Mouse (Mus musculus) forebrain, embryonic 13.5 days (tissue): ENCODE measurements around the gene Fyb. TPM values are rescaled to one million over a fixed set of nuclear protein-coding genes. Genes with fewer than 3 reads are reported as not detected.
A peak's percentile ranks its signal among the peaks of the same experiment; 100 is the strongest.

ENCODE experiments used
- ATAC-seq: fragments of 200-750 bp; cut with Nextera tagmentation; 2 replicates; pipeline ENCODE4 v1.8.0; 2017
- H3K27ac ChIP-seq: fragments of 300-500 bp; sonication (generic); 2 replicates; pipeline ENCODE4 v1.5.1; 2015; ENCODE audit warnings: inconsistent platforms, mild to moderate bottlenecking, moderate library complexity
- H3K27me3 ChIP-seq: fragments of 300-500 bp; sonication (generic); 2 replicates; pipeline ENCODE4 v1.6.1; 2015; ENCODE audit warnings: mild to moderate bottlenecking, inconsistent platforms
- H3K36me3 ChIP-seq: fragments of 300-500 bp; sonication (generic); 2 replicates; pipeline ENCODE4 v1.6.1; 2015; ENCODE audit warnings: mild to moderate bottlenecking, inconsistent platforms; ENCODE audit not compliant: poor library complexity, severe bottlenecking
- H3K4me1 ChIP-seq: fragments of 300-500 bp; sonication (generic); 2 replicates; pipeline ENCODE4 v1.6.1; 2015; ENCODE audit warnings: inconsistent platforms
- H3K4me2 ChIP-seq: fragments of 300-500 bp; sonication (generic); 2 replicates; pipeline ENCODE4 v1.6.1; 2015; ENCODE audit warnings: inconsistent platforms, mild to moderate bottlenecking, moderate library complexity
- H3K4me3 ChIP-seq: fragments of 300-500 bp; sonication (generic); 2 replicates; pipeline ENCODE4 v1.5.1; 2015; ENCODE audit warnings: mild to moderate bottlenecking, inconsistent platforms
- H3K9ac ChIP-seq: fragments of 300-500 bp; sonication (generic); 2 replicates; pipeline ENCODE4 v1.6.1; 2015; ENCODE audit warnings: mild to moderate bottlenecking, inconsistent platforms
- H3K9me3 ChIP-seq: fragments of 300-500 bp; sonication (generic); replicated peaks from 2 replicates; pipeline ENCODE4 v1.6.1; 2016; ENCODE audit warnings: inconsistent platforms
- WGBS: fragments of 180-500 bp; shearing (Covaris S2); methylation state at CpG from one replicate; pipeline ENCODE4 v1.1.7; 2015; 5-methylcytosine and 5-hydroxymethylcytosine counted together
- polyA plus RNA-seq: library from polyadenylated mRNA; unstranded; fragments of >200 nt; fragmentation: Nextera tagmentation; extraction: Ambion mirVana; gene quantifications from 2 replicates; pipeline ENCODE4 v1.2.1, GENCODE M21; 2015

The Fyb gene
- polyA plus RNA-seq, 1 experiment from 2014 or later = 1.6 TPM

GRCm38 (mm10) chr15:6645498-6645897, 122.8 kb downstream of the Fyb start:
- H3K4me3 ChIP-seq = no peak overlapping the region
- H3K36me3 ChIP-seq = no peaks in the 10 kb centered on the region
- WGBS = 91% methylated on average over 3 of the region's 3 CpGs
- no peak overlapping the region for H3K27ac ChIP-seq
- H3K4me1 ChIP-seq = no peaks in the 10 kb centered on the region
- no peak for ATAC-seq
- no peaks in the 10 kb centered on the region for H3K27me3 ChIP-seq
- no peak overlapping the region for H3K4me2 ChIP-seq
- no peak overlapping the region for H3K9ac ChIP-seq
- H3K9me3 ChIP-seq = no peaks in the 10 kb centered on the region

- Histone ChIP-seq H3K4me2 (no peak overlapping the region), H3K9ac (no peak overlapping the region), H3K9me3 (no peaks in the 10 kb centered on the region), H3K4me1 (no peaks in the 10 kb centered on the region), H3K36me3 (no peaks in the 10 kb centered on the region), H3K27ac (no peak overlapping the region), H3K27me3 (no peaks in the 10 kb centered on the region), H3K4me3 (no peak overlapping the region)
- 75% methylated on average over 1 of the region's 1 CpGs for whole genome bisulfite sequencing
- no peak for ATAC-seq
These were observed 124.4 kb downstream of the Fyb start for GRCm38 (mm10) chr15:6647066-6647465.

- Histone ChIP-seq H3K9me3 (no peaks in the 10 kb centered on the region), H3K4me3 (no peak overlapping the region), H3K4me1 (no peaks in the 10 kb centered on the region), H3K4me2 (no peak overlapping the region), H3K9ac (no peak overlapping the region), H3K36me3 (no peaks in the 10 kb centered on the region), H3K27me3 (no peaks in the 10 kb centered on the region), H3K27ac (no peak overlapping the region)
- no peak for ATAC-seq
- WGBS = 92% methylated on average over 7 of the region's 7 CpGs
These were observed 126.2 kb downstream of the Fyb start for GRCm38 (mm10) chr15:6648757-6649403.

- WGBS = 87% methylated on average over 4 of the region's 4 CpGs
These were observed 130.4 kb downstream of the Fyb start for GRCm38 (mm10) chr15:6653046-6653445.

GRCm38 (mm10) chr15:6658081-6658480, 135.4 kb downstream of the Fyb start:
- no peaks in the 10 kb centered on the region for H3K4me1 ChIP-seq
- no peak overlapping the region for H3K27ac ChIP-seq
- no peaks in the 10 kb centered on the region for H3K27me3 ChIP-seq
- H3K4me2 ChIP-seq = no peak overlapping the region
- no peaks in the 10 kb centered on the region for H3K9me3 ChIP-seq
- H3K4me3 ChIP-seq = no peak overlapping the region
- ATAC-seq = no peak
- WGBS = 92% methylated on average over 4 of the region's 4 CpGs
- no peak overlapping the region for H3K9ac ChIP-seq
- H3K36me3 ChIP-seq = no peaks in the 10 kb centered on the region

More at GRCm38 (mm10) chr15:6653046-6653445, 130.4 kb downstream of the Fyb start:
- ATAC-seq = no peak
- Histone ChIP-seq H3K4me3 (no peak overlapping the region), H3K4me2 (no peak overlapping the region), H3K36me3 (no peaks in the 10 kb centered on the region), H3K27ac (no peak overlapping the region), H3K27me3 (no peaks in the 10 kb centered on the region), H3K4me1 (no peaks in the 10 kb centered on the region), H3K9ac (no peak overlapping the region), H3K9me3 (no peaks in the 10 kb centered on the region)

- ATAC-seq = no peak
- H3K9me3 ChIP-seq = no peaks in the 10 kb centered on the region
- no peak overlapping the region for H3K4me2 ChIP-seq
- 47% methylated on average over 3 of the region's 3 CpGs for WGBS
- no peaks in the 10 kb centered on the region for H3K36me3 ChIP-seq
- no peak overlapping the region for H3K4me3 ChIP-seq
- H3K4me1 ChIP-seq = no peaks in the 10 kb centered on the region
- no peak overlapping the region for H3K27ac ChIP-seq
- no peak overlapping the region for H3K9ac ChIP-seq
- no peaks in the 10 kb centered on the region for H3K27me3 ChIP-seq
These were observed 139.3 kb downstream of the Fyb start for GRCm38 (mm10) chr15:6661951-6662350.

- Histone ChIP-seq H3K4me1 (no peaks in the 10 kb centered on the region), H3K4me2 (no peak overlapping the region), H3K4me3 (no peak overlapping the region), H3K27ac (no peak overlapping the region), H3K27me3 (no peaks in the 10 kb centered on the region), H3K9me3 (no peaks in the 10 kb centered on the region), H3K36me3 (no peaks in the 10 kb centered on the region), H3K9ac (no peak overlapping the region)
- WGBS = 63% methylated on average over 7 of the region's 7 CpGs
- ATAC-seq = no peak
These were observed 141.3 kb downstream of the Fyb start for GRCm38 (mm10) chr15:6663991-6664390.

- H3K27ac ChIP-seq = no peak overlapping the region
- no peaks in the 10 kb centered on the region for H3K4me1 ChIP-seq
- 63% methylated on average over 5 of the region's 5 CpGs for WGBS
- ATAC-seq = no peak
- H3K36me3 ChIP-seq = no peaks in the 10 kb centered on the region
- no peaks in the 10 kb centered on the region for H3K9me3 ChIP-seq
- H3K9ac ChIP-seq = no peak overlapping the region
- H3K27me3 ChIP-seq = no peaks in the 10 kb centered on the region
- no peak overlapping the region for H3K4me3 ChIP-seq
- no peak overlapping the region for H3K4me2 ChIP-seq
These were observed 143.4 kb downstream of the Fyb start for GRCm38 (mm10) chr15:6666072-6666471.

GRCm38 (mm10) chr15:6668793-6669437, 146.3 kb downstream of the Fyb start:
- H3K4me2 ChIP-seq = no peak overlapping the region
- no peaks in the 10 kb centered on the region for H3K36me3 ChIP-seq
- no peaks in the 10 kb centered on the region for H3K4me1 ChIP-seq
- WGBS = 54% methylated on average over 14 of the region's 14 CpGs
- no peak overlapping the region for H3K9ac ChIP-seq
- H3K4me3 ChIP-seq = no peak overlapping the region
- ATAC-seq = no peak
- no peaks in the 10 kb centered on the region for H3K9me3 ChIP-seq
- H3K27me3 ChIP-seq = no peaks in the 10 kb centered on the region
- H3K27ac ChIP-seq = no peak overlapping the region

GRCm38 (mm10) chr15:6678479-6678878, 155.8 kb downstream of the Fyb start:
- no peaks in the 10 kb centered on the region for H3K9me3 ChIP-seq
- WGBS = 45% methylated on average over 2 of the region's 2 CpGs
- peak; percentile 70; the same call in 1 of the 2 replicates for ATAC-seq
- no peaks in the 10 kb centered on the region for H3K27me3 ChIP-seq
- no peak overlapping the region for H3K4me3 ChIP-seq
- H3K9ac ChIP-seq = no peak overlapping the region
- no peaks in the 10 kb centered on the region for H3K36me3 ChIP-seq
- H3K4me2 ChIP-seq = no peak overlapping the region
- no peaks in the 10 kb centered on the region for H3K4me1 ChIP-seq
- no peak overlapping the region for H3K27ac ChIP-seq

GRCm38 (mm10) chr15:6702164-6702563, 179.5 kb downstream of the Fyb start:
- Histone ChIP-seq H3K9me3 (no peaks in the 10 kb centered on the region), H3K4me1 (no peaks in the 10 kb centered on the region), H3K27ac (no peak overlapping the region), H3K27me3 (0 out of 2 replicates have a peak, but pooled peaks cover 3% of the 10 kb centered on the region), H3K4me3 (no peak overlapping the region), H3K9ac (no peak overlapping the region), H3K36me3 (no peaks in the 10 kb centered on the region), H3K4me2 (no peak overlapping the region)
- 78% methylated on average over 2 of the region's 2 CpGs for WGBS
- ATAC-seq = no peak

- Histone ChIP-seq H3K9ac (no peak overlapping the region), H3K4me1 (peaks cover 12% of the 10 kb centered on the region), H3K4me3 (no peak overlapping the region), H3K27ac (no peak overlapping the region), H3K36me3 (no peaks in the 10 kb centered on the region), H3K9me3 (no peaks in the 10 kb centered on the region), H3K4me2 (no peak overlapping the region), H3K27me3 (0 out of 2 replicates have a peak, but pooled peaks cover 3% of the 10 kb centered on the region)
- 74% methylated on average over 7 of the region's 7 CpGs for WGBS
- no peak for ATAC-seq
These were observed 182.8 kb downstream of the Fyb start for GRCm38 (mm10) chr15:6705351-6705901.
